Mouse (Mus musculus) gonadal fat pad, adult 2 months (tissue): Measurements from ENCODE around the gene Eppin. TPM values are rescaled to one million over a fixed set of nuclear protein-coding genes. Genes with fewer than 3 reads are reported as not detected.

Experiments used
- DNase-seq: peaks from one replicate; pipeline ENCODE4 v3.0.0-alpha.2; 2012; ENCODE audit warnings: low read depth
- polyA plus RNA-seq: library from polyadenylated mRNA; depleted of rRNA; stranded (reverse); fragments of >200 nt; gene quantifications from 2 replicates; pipeline ENCODE4 v1.2.3, GENCODE M21; 2012; rRNA removed

Eppin gene
- polyA plus RNA-seq, 1 experiment: 222 TPM

- no peak for DNase-seq
These were observed 33.3 kb downstream of the Eppin start for GRCm38 (mm10) chr2:164560106-164560505.

- DNase-seq: no peak
These were observed 34.3 kb downstream of the Eppin start for GRCm38 (mm10) chr2:164558991-164559645.

DNA sequence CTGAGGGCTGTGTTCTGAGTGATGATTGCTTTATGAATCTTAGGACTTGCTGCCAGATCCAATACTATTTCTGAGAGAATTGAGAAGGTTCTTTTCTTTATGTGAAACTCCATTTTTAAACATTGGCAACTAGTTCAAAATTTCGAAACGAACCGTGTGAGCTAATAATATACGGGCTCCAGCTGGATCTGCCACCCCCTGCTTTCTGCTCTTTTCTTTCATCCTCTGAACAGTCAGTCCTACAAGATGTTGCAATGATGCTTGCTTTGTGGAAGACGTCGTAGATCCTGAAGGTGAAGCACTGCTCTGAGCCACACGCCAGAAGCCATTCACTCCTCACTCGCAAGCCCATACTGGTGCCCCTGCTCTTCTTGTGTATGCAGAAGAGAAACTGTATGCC, 35.0 kb downstream of the Eppin start:
- DNase-seq: no peak

DNA sequence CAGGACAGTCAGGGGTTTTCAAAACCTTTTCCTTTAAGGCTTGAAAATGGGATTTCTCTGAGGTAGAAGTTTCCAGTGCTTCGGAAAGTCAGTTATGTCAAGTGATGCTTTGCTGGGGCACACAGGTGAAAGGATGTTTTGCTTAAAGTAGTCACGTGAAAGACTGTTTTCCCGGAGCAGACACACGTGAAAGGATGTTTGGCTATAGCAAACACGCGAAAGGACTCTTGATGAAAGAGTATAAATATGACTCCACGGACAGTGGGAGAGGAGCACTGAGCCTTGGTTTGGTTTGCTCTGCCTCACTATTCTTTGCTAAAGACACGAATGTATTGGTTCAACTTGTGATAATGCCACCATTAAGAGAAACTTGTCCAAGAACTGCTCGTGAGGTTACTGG, 41.9 kb downstream of the Eppin start:
- no peak for DNase-seq

DNA sequence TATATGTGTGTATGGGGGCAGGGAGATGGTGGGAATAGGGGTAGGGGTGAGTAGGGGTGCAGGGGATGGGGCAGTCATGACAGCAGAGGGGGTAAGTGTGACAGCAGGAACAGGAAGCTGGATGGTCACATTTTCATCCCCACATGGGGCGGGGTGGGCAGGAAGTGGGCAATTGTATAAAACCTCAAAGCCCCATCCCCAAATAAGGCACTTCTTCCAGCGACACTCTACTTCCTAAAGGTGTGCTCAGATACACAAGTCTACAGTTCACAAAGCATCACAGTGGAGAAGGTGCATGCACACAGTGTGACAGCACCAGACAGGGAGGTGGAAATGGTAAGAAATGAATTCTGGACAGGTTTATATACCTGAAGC, 42.5 kb downstream of the Eppin start:
- no peak for DNase-seq

DNA sequence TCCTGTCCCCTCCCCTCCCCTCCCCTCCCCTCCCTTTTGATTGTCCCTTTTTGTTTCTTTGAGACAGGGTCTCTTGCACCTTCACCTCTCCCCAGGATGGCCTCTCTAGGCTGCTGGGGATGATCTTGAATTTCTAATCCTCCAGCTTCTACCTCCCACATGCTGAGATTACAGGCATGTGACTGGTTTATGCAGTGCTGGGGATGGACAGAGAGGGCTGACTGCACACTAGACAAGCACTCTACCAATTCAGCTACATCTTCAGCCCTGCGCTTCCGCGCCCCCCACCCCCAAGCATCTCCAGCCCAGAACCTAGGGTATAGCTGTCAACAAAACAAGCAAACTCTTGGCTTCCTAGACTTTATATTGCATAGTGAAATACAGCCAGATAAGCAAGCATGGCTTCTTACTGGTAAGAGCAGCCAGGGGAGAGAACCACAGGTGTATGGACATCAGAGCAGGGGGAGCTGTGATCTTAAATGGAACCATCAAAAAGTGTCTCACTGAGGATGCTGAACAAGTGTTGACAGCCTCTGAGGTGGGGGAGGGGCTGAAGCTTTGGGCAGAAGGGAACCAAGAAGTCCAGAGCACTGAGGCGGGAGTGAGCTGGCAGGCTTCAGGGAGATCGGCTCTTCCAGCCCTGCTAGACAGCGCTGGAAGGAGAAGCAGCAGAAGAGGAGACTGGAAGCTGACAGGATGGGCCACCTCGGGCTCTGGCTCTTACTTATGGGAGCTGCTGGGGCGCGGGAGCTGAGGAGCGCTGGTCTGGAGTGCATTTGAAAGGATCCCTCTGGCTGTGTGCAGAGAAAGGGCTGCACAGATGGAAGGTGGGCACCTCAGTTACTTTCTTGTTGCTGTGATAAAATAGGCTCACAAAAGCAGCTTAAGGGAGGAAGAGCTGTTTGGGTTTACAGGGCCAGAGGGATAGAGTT, 43.2 kb downstream of the Eppin start:
- DNase-seq: no peak

- DNase-seq: no peak
These were observed 44.1 kb downstream of the Eppin start for GRCm38 (mm10) chr2:164549338-164549737.

GRCm38 (mm10) chr2:164544454-164545097, 48.8 kb downstream of the Eppin start:
- DNase-seq: no peak

- no peak for DNase-seq
These were observed 49.6 kb downstream of the Eppin start for GRCm38 (mm10) chr2:164543745-164544144.

DNA sequence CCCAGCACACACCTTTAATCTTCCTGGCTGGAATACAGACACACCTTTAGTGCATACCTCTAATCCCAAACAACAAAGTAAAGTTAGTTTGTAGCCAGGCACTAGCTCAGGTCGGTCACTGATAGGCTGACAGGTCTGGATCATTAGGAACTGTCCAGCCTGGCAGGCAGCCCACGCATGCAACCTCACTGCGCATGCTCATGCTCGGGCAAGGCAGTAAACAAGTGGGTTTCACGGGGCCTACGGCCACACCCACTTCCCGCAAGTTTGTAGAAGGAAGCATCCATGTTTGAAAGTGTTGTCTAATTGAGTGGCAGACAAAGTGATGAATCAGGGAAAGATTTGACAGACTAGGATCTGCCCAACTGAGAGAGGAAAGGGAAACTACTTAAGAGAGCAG, 50.8 kb downstream of the Eppin start:
- no peak for DNase-seq

DNA sequence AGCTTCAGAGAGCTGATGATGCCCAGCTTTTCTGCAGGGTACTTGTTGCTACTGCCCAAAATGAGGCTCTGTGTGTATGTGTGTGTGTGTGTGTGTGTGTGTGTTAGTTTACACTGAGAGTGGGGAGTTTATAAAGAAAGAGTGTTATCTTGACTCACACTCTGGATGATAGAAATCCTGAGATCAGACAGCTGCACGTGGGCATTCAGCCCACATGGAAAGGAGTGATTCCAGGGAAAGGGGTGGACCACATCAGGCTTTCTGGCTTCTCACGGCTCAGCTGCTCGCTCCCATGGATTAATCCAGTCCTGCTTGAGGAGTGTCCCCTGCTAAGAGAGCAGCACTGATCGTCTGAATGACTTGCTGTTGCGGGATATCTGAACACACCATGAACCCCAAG, 51.3 kb downstream of the Eppin start:
- no peak for DNase-seq

GRCm38 (mm10) chr2:164540652-164541427, 52.6 kb downstream of the Eppin start:
- no peak for DNase-seq

Other genes starting within 250 kb of the Eppin start
- 73.0 and 86.1 TPM in 2 replicates for gene Slpi, start 204.5 kb downstream of the Eppin start, polyA plus RNA-seq
- 0.03 TPM in 2 replicates for gene Rbpjl, start 190.5 kb downstream of the Eppin start, polyA plus RNA-seq
- gene Matn4, start 188.4 kb downstream of the Eppin start, polyA plus RNA-seq: 0.88 and 1.4 TPM in 2 replicates
- 18.0 and 19.6 TPM in 2 replicates for gene Sdc4, start 149.7 kb downstream of the Eppin start, polyA plus RNA-seq
- 94.8 and 100 TPM in 2 replicates for gene Sys1, start 136.6 kb downstream of the Eppin start, polyA plus RNA-seq
- gene Gm20458, start 132.6 kb downstream of the Eppin start, polyA plus RNA-seq: 21.8 and 25.0 TPM in 2 replicates
- gene Trp53tg5, start 119.9 kb downstream of the Eppin start, polyA plus RNA-seq: not detected in 2 replicates
- 24.8 and 29.5 TPM in 2 replicates for gene Dbndd2, start 107.5 kb downstream of the Eppin start, polyA plus RNA-seq
- 97.9 and 128 TPM in 2 replicates for gene Pigt, start 96.1 kb downstream of the Eppin start, polyA plus RNA-seq
- gene Wfdc2, start 31.2 kb downstream of the Eppin start, polyA plus RNA-seq: 12.1 and 16.0 TPM in 2 replicates
- gene Spint3, start 20.1 kb downstream of the Eppin start, polyA plus RNA-seq: 317 and 597 TPM in 2 replicates
- gene Wfdc6a, start 8.1 kb downstream of the Eppin start, polyA plus RNA-seq: 94.1 and 109 TPM in 2 replicates
- gene Wfdc6b, start 19.9 kb upstream of the Eppin start, polyA plus RNA-seq: 159 and 208 TPM in 2 replicates
- gene Wfdc8, start 20.0 kb upstream of the Eppin start, polyA plus RNA-seq: 341 and 347 TPM in 2 replicates
- gene Wfdc16, start 45.2 kb upstream of the Eppin start, polyA plus RNA-seq: 238 and 428 TPM in 2 replicates
- 5,228 and 5,435 TPM in 2 replicates for gene Wfdc10, start 62.5 kb upstream of the Eppin start, polyA plus RNA-seq
- gene Wfdc9, start 63.0 kb upstream of the Eppin start, polyA plus RNA-seq: 190 and 293 TPM in 2 replicates
- gene Wfdc11, start 80.5 kb upstream of the Eppin start, polyA plus RNA-seq: 6.6 and 15.6 TPM in 2 replicates
- 1,038 and 1,237 TPM in 2 replicates for gene Wfdc13, start 91.5 kb upstream of the Eppin start, polyA plus RNA-seq
- 272 and 330 TPM in 2 replicates for gene Spint4, start 104.9 kb upstream of the Eppin start, polyA plus RNA-seq
- 127 and 235 TPM in 2 replicates for gene Spint5, start 121.7 kb upstream of the Eppin start, polyA plus RNA-seq
- 11.1 and 11.3 TPM in 2 replicates for gene Wfdc3, start 152.3 kb upstream of the Eppin start, polyA plus RNA-seq
- gene Dnttip1, start 152.4 kb upstream of the Eppin start, polyA plus RNA-seq: 29.9 and 49.6 TPM in 2 replicates
- gene Ube2c, start 176.3 kb upstream of the Eppin start, polyA plus RNA-seq: 8.5 and 11.8 TPM in 2 replicates
- gene Tnnc2, start 186.4 kb upstream of the Eppin start, polyA plus RNA-seq: 17.6 and 20.6 TPM in 2 replicates
- gene Snx21, start 192.2 kb upstream of the Eppin start, polyA plus RNA-seq: 23.0 and 24.6 TPM in 2 replicates
- 31.4 and 31.5 TPM in 2 replicates for gene Acot8, start 211.3 kb upstream of the Eppin start, polyA plus RNA-seq
- gene Zswim3, start 211.5 kb upstream of the Eppin start, polyA plus RNA-seq: 3.4 and 3.7 TPM in 2 replicates
- 10.5 and 11.8 TPM in 2 replicates for gene Zswim1, start 229.1 kb upstream of the Eppin start, polyA plus RNA-seq
- gene Spata25, start 234.9 kb upstream of the Eppin start, polyA plus RNA-seq: 0.46 and 0.70 TPM in 2 replicates
- 274 and 289 TPM in 2 replicates for gene Ctsa, start 239.3 kb upstream of the Eppin start, polyA plus RNA-seq
- 5.9 and 7.4 TPM in 2 replicates for gene Neurl2, start 239.9 kb upstream of the Eppin start, polyA plus RNA-seq